Mouse (Mus musculus) ES-Bruce4 (cell line): ENCODE data around the gene Tpsab1. TPM values are rescaled to one million over a fixed set of nuclear protein-coding genes. Genes with fewer than 3 reads are reported as not detected.

Experiments
- H3K27ac ChIP-seq: 2 replicates; pipeline ENCODE4 v1.5.1; 2012; ENCODE audit warnings: low read length, inconsistent platforms; ENCODE audit not compliant: insufficient read depth
- H3K27me3 ChIP-seq: 2 replicates; pipeline ENCODE4 v1.6.1; 2012; ENCODE audit warnings: mild to moderate bottlenecking, low read length, inconsistent platforms; ENCODE audit not compliant: control insufficient read depth, poor library complexity, insufficient read depth, severe bottlenecking
- H3K36me3 ChIP-seq: 2 replicates; pipeline ENCODE4 v1.6.1; 2012; ENCODE audit warnings: inconsistent platforms, mild to moderate bottlenecking, low read length, moderate library complexity; ENCODE audit not compliant: control insufficient read depth, poor library complexity, insufficient read depth, severe bottlenecking
- H3K4me1 ChIP-seq: one replicate; pipeline ENCODE4 v1.8.1; 2011; ENCODE audit warnings: low read length; ENCODE audit not compliant: control insufficient read depth, insufficient read depth
- H3K4me3 ChIP-seq: 2 replicates; pipeline ENCODE4 v1.5.1; 2011; ENCODE audit warnings: low read depth, mild to moderate bottlenecking, low read length
- H3K9ac ChIP-seq: 2 replicates; pipeline ENCODE4 v1.6.1; 2012; ENCODE audit warnings: low read depth, mild to moderate bottlenecking, inconsistent platforms; ENCODE audit not compliant: poor library complexity, severe bottlenecking
- H3K9me3 ChIP-seq: replicated peaks from 2 replicates; pipeline ENCODE4 v1.6.1; 2012; ENCODE audit warnings: mild to moderate bottlenecking, low read length, inconsistent platforms; ENCODE audit not compliant: control insufficient read depth, poor library complexity, insufficient read depth, severe bottlenecking
- CTCF ChIP-seq: IDR thresholded peaks from one replicate; pipeline ENCODE4 v1.8.1; 2011; ENCODE audit warnings: low read depth, low read length
- EP300 ChIP-seq: IDR thresholded peaks from 2 replicates; pipeline ENCODE4 v1.6.1; 2011; ENCODE audit warnings: low read depth, low read length; ENCODE audit not compliant: insufficient read depth
- POLR2A ChIP-seq: IDR thresholded peaks from one replicate; pipeline ENCODE4 v1.8.1; 2011; ENCODE audit warnings: low read length; ENCODE audit not compliant: insufficient read depth
- polyA plus RNA-seq: library from polyadenylated mRNA; stranded (reverse); fragments of >200 nt; gene quantifications from 2 replicates; pipeline ENCODE4 v1.2.4, GENCODE M21; 2011; ENCODE audit warnings: low read depth; ENCODE audit not compliant: missing spikeins, insufficient read depth, insufficient read length

The Tpsab1 gene
- polyA plus RNA-seq = not detected in 2 replicates

- Histone ChIP-seq H3K27ac (no peak within 1 kb of the TSS), H3K36me3 (no peaks in the 10 kb centered on the region), H3K27me3 (no peaks in the 10 kb centered on the region), H3K4me1 (no peaks in the 10 kb centered on the region), H3K4me3 (no peak within 1 kb of the TSS), H3K9ac (no peak within 1 kb of the TSS), H3K9me3 (no peaks in the 10 kb centered on the region)
- TF ChIP-seq POLR2A = no peak
- no peak for TF ChIP-seq CTCF
- no peak for TF ChIP-seq EP300
Observed at GRCm38 (mm10) chr17:25345462-25345861, at the start of gene Tpsab1. Gene Tpsab1, minus strand, starts transcription at chr17:25345562.

DNA sequence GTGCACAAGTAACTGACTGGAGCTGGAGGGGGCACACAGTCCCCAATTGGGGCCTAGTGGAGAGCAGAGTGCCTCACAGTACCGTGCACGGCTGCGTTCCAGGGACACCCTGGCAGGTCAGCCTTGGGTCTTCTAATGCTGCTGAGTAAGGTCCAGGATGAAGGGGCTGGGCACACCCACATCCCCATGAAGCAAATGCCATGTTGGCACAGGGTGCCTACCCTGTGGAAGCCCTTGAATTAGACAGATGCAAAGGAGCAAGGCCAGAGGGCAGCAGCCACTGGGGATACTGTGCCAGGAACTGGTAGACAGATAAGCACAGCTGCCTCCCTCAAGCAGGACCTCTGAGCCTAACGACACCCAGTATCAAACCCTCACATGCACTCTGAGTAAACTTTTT lies 49.2 kb upstream of the Tpsab1 start:
- no peaks in the 10 kb centered on the region for H3K9me3 ChIP-seq
- TF ChIP-seq POLR2A (no peak), EP300 (no peak), CTCF (no peak)
- no peaks in the 10 kb centered on the region for H3K4me1 ChIP-seq
- H3K27me3 ChIP-seq = no peaks in the 10 kb centered on the region
- H3K27ac ChIP-seq = no peak overlapping the region
- H3K36me3 ChIP-seq = no peaks in the 10 kb centered on the region
- no peak overlapping the region for H3K4me3 ChIP-seq
- no peak overlapping the region for H3K9ac ChIP-seq

DNA sequence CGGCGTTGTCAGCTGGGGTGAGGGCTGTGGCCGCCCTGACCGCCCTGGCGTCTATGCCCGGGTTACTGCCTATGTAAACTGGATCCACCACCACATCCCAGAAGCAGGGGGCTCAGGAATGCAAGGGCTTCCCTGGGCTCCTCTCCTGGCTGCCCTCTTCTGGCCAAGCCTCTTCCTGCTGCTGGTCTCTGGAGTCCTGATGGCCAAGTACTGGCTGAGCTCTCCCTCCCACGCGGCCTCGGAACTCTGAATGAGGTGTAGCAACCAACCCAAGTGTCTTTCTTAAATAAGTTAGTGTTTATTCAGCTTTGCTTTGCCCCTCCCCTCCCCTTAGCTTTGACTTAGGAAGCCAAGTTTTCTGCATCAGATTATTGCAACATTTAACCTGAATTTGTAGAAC lies 28.6 kb upstream of the Tpsab1 start:
- no peaks in the 10 kb centered on the region for H3K36me3 ChIP-seq
- H3K4me1 ChIP-seq = no peaks in the 10 kb centered on the region
- no peak overlapping the region for H3K9ac ChIP-seq
- TF ChIP-seq CTCF (peak; percentile 26), POLR2A (no peak)
- H3K27me3 ChIP-seq = no peaks in the 10 kb centered on the region
- H3K9me3 ChIP-seq = no peaks in the 10 kb centered on the region
- H3K27ac ChIP-seq = no peak overlapping the region
- H3K4me3 ChIP-seq = no peak overlapping the region

GRCm38 (mm10) chr17:25372491-25372890 lies 27.1 kb upstream of the Tpsab1 start:
- Histone ChIP-seq H3K27me3 (no peaks in the 10 kb centered on the region), H3K4me1 (no peaks in the 10 kb centered on the region), H3K9ac (no peak overlapping the region), H3K27ac (no peak overlapping the region), H3K4me3 (no peak overlapping the region), H3K36me3 (no peaks in the 10 kb centered on the region), H3K9me3 (no peaks in the 10 kb centered on the region)
- TF ChIP-seq CTCF = no peak
- no peak for TF ChIP-seq POLR2A
- no peak for TF ChIP-seq EP300

GRCm38 (mm10) chr17:25368973-25369372 lies 23.6 kb upstream of the Tpsab1 start, which contains the start of gene Tpsg1:
Gene Tpsg1, plus strand, starts transcription at chr17:25369273.
- Histone ChIP-seq H3K27ac (no peak within 1 kb of the TSS), H3K27me3 (no peaks in the 10 kb centered on the region), H3K9ac (no peak within 1 kb of the TSS), H3K4me1 (no peaks in the 10 kb centered on the region), H3K9me3 (no peaks in the 10 kb centered on the region), H3K36me3 (no peaks in the 10 kb centered on the region), H3K4me3 (no peak within 1 kb of the TSS)
- no peak for TF ChIP-seq EP300
- no peak for TF ChIP-seq CTCF
- no peak for TF ChIP-seq POLR2A

DNA sequence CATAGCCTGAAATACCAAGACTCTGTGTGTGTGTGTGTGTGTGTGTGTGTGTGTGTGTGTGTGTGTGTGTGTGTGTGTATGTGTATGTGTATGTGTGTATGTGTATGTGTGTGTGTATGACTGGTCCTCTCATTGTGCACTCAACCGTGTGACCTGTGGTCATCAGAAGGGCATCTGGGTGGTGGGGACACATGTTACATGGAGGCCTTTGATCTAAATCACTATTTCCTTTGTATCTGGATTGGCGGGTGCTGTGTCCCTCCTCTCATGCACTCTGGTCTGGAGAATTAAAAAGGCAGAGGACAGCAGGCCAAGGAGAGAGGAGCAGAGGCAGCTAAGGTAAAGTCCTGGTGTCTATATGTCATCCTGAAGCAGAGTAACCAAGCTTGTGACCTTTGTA lies 20.6 kb upstream of the Tpsab1 start, which contains the start of gene Tpsb2:
Gene Tpsb2 (plus strand): TSS at position 301 of the 400 bp plus-strand sequence.
- no peaks in the 10 kb centered on the region for H3K36me3 ChIP-seq
- H3K27ac ChIP-seq = no peak within 1 kb of the TSS
- no peak for TF ChIP-seq EP300
- no peak for TF ChIP-seq POLR2A
- no peak for TF ChIP-seq CTCF
- no peak within 1 kb of the TSS for H3K9ac ChIP-seq
- no peaks in the 10 kb centered on the region for H3K27me3 ChIP-seq
- H3K4me1 ChIP-seq = no peaks in the 10 kb centered on the region
- H3K9me3 ChIP-seq = no peaks in the 10 kb centered on the region
- H3K4me3 ChIP-seq = no peak within 1 kb of the TSS

DNA sequence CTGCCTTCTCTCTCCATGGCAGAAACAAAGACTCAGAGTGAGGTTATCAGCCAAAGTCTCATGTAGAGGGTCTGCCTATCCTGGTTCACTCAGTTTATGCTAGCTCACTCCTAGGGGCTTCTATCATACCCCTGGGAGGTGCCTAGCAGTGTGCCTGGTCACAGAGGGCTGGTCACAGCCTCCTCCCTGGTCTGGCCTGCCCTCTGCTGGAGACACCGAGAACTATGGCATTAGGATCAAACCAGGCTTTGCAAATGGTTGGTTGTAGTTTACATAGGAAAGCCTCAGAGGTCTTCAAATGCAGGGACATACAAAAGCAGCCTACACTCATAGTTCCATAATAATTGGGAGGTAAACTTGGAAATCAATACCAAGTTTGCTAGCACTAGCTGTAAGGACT lies 18.4 kb upstream of the Tpsab1 start:
- Histone ChIP-seq H3K9me3 (no peaks in the 10 kb centered on the region), H3K4me3 (no peak overlapping the region), H3K27me3 (no peaks in the 10 kb centered on the region), H3K9ac (no peak overlapping the region), H3K27ac (no peak overlapping the region), H3K4me1 (no peaks in the 10 kb centered on the region), H3K36me3 (no peaks in the 10 kb centered on the region)
- TF ChIP-seq CTCF = peak; percentile 91
- no peak for TF ChIP-seq EP300
- TF ChIP-seq POLR2A = no peak
